Mouse (Mus musculus): ENCODE data around the gene Tmprss6. TPM values are rescaled to one million over a fixed set of nuclear protein-coding genes. Genes with fewer than 3 reads are reported as not detected.
A peak's percentile ranks its signal among the peaks of the same experiment; 100 is the strongest.

Gene Tmprss6
- polyA plus RNA-seq, 1 experiment from 2014 or later, result 0.52 TPM

DNA sequence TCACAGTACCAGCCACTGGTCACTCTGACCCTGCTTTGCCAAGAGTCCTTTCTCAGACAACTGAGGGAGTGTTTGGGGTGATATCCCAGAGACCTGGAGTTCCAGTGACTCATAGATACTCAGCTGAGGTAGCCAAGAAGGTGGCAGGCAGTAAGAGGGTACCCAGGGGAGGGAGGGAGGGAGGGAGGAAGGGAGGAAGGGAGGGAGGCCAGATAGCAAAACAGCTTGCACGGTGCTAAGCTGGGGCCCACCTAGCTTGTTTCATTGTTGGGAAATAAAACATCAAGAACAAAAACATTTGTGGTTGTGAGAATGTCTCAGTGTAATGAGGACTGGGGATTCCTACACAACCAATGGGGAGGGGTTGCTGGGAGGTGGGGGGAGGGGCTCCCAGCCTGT is 54.7 kb downstream of the Tmprss6 start:
- WGBS, result 61% methylated on average over 1 of the region's 1 CpGs
- no peak for ATAC-seq (ENCODE audit: insufficient number of reproducible peaks, insufficient read depth, low FRiP score, low read depth)

DNA sequence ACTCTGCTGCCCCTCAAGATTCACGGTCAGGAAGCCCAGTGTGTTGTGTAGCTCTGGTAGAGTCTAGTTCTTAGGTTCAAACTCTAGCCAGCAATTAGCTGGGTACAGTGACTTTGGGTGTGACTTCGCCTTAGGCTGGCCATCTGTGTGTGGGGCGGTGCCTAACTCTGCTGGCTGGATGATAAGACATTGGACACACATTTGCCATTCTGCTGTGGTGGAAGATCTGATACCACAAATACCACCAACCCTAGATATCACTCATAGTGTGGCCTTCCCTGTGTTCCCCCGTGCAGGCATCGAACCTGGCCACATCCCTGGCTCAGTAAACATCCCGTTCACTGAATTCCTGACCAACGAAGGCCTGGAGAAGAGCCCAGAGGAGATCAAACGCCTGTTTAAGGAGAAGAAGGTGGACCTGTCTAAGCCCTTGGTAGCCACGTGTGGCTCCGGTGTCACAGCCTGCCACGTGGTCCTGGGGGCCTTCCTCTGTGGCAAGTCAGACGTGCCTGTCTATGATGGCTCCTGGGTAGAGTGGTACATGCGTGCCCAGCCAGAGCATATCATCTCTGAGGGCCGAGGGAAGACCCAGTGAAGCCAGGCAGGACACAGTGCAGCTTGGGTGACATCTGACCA is 55.2 kb downstream of the Tmprss6 start:
- ATAC-seq (ENCODE audit: insufficient number of reproducible peaks, insufficient read depth, low FRiP score, low read depth), result peak; percentile 39; the same call in 1 of the 2 replicates
- Histone ChIP-seq H3K4me1 (ENCODE audit: control insufficient read depth, insufficient read depth, low read length) (peaks cover 8% of the 10 kb centered on the region; the same call in 1 of the 2 replicates), H3K9ac (replicated peaks; ENCODE audit: low read depth, low read length) (no peak overlapping the region), H3K4me3 (ENCODE audit: low read depth, low read length) (no peak overlapping the region), H3K36me3 (ENCODE audit: control insufficient read depth, insufficient read depth, low read length) (no peaks in the 10 kb centered on the region; the same call in 1 of the 2 replicates), H3K9me3 (ENCODE audit: control insufficient read depth, low read depth, low read length) (no peaks in the 10 kb centered on the region), H3K27ac (ENCODE audit: low read length) (no peak overlapping the region), H3K27me3 (ENCODE audit: control insufficient read depth, insufficient read depth, low read length) (peaks cover 16% of the 10 kb centered on the region; the same call in 1 of the 2 replicates), H3K4me2 (replicated peaks; ENCODE audit: low read depth, low read length) (no peak overlapping the region)
- 83% methylated on average over 14 of the region's 14 CpGs for WGBS

More for the DNA sequence above, 54.7 kb downstream of the Tmprss6 start:
- Histone ChIP-seq H3K4me1 (ENCODE audit: control insufficient read depth, insufficient read depth, low read length) (peaks cover 8% of the 10 kb centered on the region; the same call in 1 of the 2 replicates), H3K9ac (replicated peaks; ENCODE audit: low read depth, low read length) (no peak overlapping the region), H3K27me3 (ENCODE audit: control insufficient read depth, insufficient read depth, low read length) (peaks cover 16% of the 10 kb centered on the region; the same call in 1 of the 2 replicates), H3K4me2 (replicated peaks; ENCODE audit: low read depth, low read length) (no peak overlapping the region), H3K9me3 (ENCODE audit: control insufficient read depth, low read depth, low read length) (no peaks in the 10 kb centered on the region), H3K36me3 (ENCODE audit: control insufficient read depth, insufficient read depth, low read length) (no peaks in the 10 kb centered on the region; the same call in 1 of the 2 replicates), H3K27ac (ENCODE audit: low read length) (no peak overlapping the region), H3K4me3 (ENCODE audit: low read depth, low read length) (no peak overlapping the region)

DNA sequence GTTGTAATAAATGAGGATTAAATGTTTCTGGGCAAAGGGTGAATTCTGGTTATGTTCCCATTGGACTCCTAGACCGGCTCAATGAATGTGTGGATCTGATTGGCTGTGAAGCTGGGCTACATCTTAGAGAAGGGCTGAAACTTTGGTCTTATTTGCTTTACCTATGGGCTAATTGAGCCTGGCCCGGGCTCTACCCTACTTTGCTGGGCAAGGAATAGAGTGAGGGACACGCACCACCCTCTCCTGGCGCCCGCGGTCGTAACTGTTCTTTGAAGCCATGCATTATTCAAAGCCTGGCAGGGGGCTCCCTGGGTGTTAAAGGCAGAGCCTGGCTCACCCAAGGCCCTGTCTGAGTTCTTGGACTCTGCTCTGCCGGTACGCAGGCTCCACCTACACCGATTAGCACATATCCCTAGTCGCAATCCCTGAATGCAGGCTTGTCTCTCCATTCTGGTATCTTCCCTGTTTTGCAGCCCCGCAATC is 58.8 kb downstream of the Tmprss6 start:
- 17% methylated on average over 12 of the region's 12 CpGs for WGBS
- peaks cover 16% of the 10 kb centered on the region; the same call in 1 of the 2 replicates for H3K27me3 ChIP-seq (ENCODE audit: control insufficient read depth, insufficient read depth, low read length)
- no peak overlapping the region for H3K27ac ChIP-seq (ENCODE audit: low read length)
- H3K4me1 ChIP-seq (ENCODE audit: control insufficient read depth, insufficient read depth, low read length), result peaks cover 20% of the 10 kb centered on the region; the same call in 1 of the 2 replicates
- peak overlapping the region; percentile 44 for H3K4me2 ChIP-seq (replicated peaks; ENCODE audit: low read depth, low read length)
- no peaks in the 10 kb centered on the region; the same call in 1 of the 2 replicates for H3K36me3 ChIP-seq (ENCODE audit: control insufficient read depth, insufficient read depth, low read length)
- no peaks in the 10 kb centered on the region for H3K9me3 ChIP-seq (ENCODE audit: control insufficient read depth, low read depth, low read length)
- H3K9ac ChIP-seq (replicated peaks; ENCODE audit: low read depth, low read length), result no peak overlapping the region
- no peak for ATAC-seq (ENCODE audit: insufficient number of reproducible peaks, insufficient read depth, low FRiP score, low read depth)
- peak overlapping the region; percentile 17 for H3K4me3 ChIP-seq (ENCODE audit: low read depth, low read length)

DNA sequence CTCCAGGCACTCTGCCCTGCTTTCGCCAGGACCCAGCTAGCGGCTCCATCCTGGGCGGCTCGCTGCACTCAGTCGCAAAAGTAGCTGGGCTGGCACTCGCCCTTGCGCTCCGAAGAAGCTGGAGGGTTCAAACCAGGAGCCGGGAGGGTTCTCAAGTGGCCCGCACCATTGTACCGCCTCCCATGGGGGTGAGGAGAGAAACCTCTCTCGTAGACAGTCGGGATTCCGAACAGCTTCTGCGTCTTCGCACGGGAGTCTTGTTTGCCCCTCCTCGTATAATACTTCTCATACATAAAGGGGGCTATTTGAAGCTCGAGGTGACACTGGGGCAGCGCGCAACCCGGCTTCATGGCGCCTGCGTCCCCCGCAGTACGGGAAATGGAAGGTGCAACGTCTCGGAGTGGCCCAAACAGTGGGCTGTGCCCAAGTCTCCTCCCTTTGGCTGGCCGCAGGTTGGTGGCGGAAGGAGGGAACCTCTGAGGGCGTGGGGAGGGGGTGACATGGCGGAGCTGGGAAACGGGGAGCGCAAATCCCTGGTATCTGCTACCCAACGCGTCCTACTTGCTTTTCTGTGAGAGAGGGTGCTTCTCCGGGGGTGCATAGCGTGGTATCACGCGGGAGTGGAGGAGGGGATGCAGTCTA is 62.0 kb downstream of the Tmprss6 start, which contains the start of gene Mpst:
Mpst (plus strand) TSS at position 124 of the 642 bp plus-strand sequence.
- ATAC-seq (ENCODE audit: insufficient number of reproducible peaks, insufficient read depth, low FRiP score, low read depth), result peak; percentile 84
- Histone ChIP-seq H3K4me2 (replicated peaks; ENCODE audit: low read depth, low read length) (peak within 1 kb of the TSS; percentile 81), H3K4me1 (ENCODE audit: control insufficient read depth, insufficient read depth, low read length) (peaks cover 41% of the 10 kb centered on the region), H3K9me3 (ENCODE audit: control insufficient read depth, low read depth, low read length) (no peaks in the 10 kb centered on the region), H3K4me3 (ENCODE audit: low read depth, low read length) (peak within 1 kb of the TSS; percentile 68), H3K36me3 (ENCODE audit: control insufficient read depth, insufficient read depth, low read length) (no peaks in the 10 kb centered on the region), H3K27me3 (ENCODE audit: control insufficient read depth, insufficient read depth, low read length) (peaks cover 16% of the 10 kb centered on the region; the same call in 1 of the 2 replicates), H3K27ac (ENCODE audit: low read length) (peak within 1 kb of the TSS; percentile 93), H3K9ac (replicated peaks; ENCODE audit: low read depth, low read length) (peak within 1 kb of the TSS; percentile 53)
- under 1% methylated on average over 40 of the region's 40 CpGs for WGBS

DNA sequence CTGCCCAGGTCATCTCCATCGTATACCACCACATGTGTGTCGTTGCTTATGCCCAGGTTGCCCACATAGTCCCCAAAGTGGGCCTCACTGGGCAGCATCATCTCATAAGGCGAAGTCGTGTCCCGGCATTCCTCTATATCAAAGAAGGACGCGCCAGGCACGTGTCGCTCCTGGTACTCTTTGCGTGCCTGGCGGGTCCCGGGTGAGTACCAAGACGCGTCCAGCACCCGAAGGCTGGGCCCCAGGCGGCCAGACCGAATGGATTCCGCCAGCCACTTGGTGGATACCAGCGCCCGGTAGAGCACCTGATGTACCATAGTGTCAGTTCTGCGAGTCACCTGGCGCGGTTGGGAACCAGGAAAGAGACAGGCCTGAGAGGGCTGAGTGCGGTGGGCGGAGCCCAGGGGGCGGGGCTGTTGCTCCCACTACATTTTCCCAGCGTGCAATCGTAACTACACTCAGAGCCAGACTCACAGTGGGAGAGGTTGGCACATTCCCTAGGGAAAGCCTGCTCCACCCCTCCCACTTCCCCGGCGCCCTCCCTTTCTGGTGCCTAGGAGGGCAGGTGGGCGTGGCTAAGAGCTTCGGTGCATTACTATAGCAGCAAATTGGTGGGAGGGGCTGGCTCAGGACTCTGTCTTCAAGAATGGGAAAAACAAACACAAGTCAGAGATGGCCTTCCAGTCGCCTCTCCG is 62.8 kb downstream of the Tmprss6 start, which contains the start of gene Tst:
Tst (minus strand) TSS at position 391 of the 695 bp plus-strand sequence.
- peak within 1 kb of the TSS; percentile 68 for H3K4me3 ChIP-seq (ENCODE audit: low read depth, low read length)
- H3K9ac ChIP-seq (replicated peaks; ENCODE audit: low read depth, low read length), result peak within 1 kb of the TSS; percentile 53
- no peaks in the 10 kb centered on the region for H3K9me3 ChIP-seq (ENCODE audit: control insufficient read depth, low read depth, low read length)
- WGBS, result 2% methylated on average over 34 of the region's 34 CpGs
- ATAC-seq (ENCODE audit: insufficient number of reproducible peaks, insufficient read depth, low FRiP score, low read depth), result peak; percentile 87
- peaks cover 41% of the 10 kb centered on the region for H3K4me1 ChIP-seq (ENCODE audit: control insufficient read depth, insufficient read depth, low read length)
- H3K27ac ChIP-seq (ENCODE audit: low read length), result peak within 1 kb of the TSS; percentile 93
- H3K4me2 ChIP-seq (replicated peaks; ENCODE audit: low read depth, low read length), result peak within 1 kb of the TSS; percentile 81
- H3K27me3 ChIP-seq (ENCODE audit: control insufficient read depth, insufficient read depth, low read length), result peaks cover 11% of the 10 kb centered on the region; the same call in 1 of the 2 replicates
- H3K36me3 ChIP-seq (ENCODE audit: control insufficient read depth, insufficient read depth, low read length), result no peaks in the 10 kb centered on the region

DNA sequence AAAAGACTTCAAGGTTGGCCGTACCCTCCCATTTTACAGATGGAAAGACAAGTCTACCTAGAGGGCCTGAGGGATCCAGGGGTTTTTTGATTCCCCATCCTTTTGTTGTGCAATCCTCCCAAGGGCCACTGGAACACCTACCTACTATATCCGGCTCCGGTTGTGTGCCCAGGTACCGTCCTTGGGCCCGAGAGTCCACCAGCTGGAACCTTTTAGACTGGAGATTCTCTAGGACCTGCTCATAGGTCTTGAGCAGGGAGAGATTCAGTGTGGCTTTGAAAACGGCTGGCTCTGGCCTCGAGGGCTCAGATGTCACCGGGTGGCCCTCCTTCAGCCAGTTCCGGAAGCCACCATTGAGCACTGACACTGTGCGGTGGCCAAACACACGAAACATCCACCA is 63.3 kb downstream of the Tmprss6 start:
- H3K9me3 ChIP-seq (ENCODE audit: control insufficient read depth, low read depth, low read length), result no peaks in the 10 kb centered on the region
- ATAC-seq (ENCODE audit: insufficient number of reproducible peaks, insufficient read depth, low FRiP score, low read depth), result no peak
- no peaks in the 10 kb centered on the region for H3K36me3 ChIP-seq (ENCODE audit: control insufficient read depth, insufficient read depth, low read length)
- H3K9ac ChIP-seq (replicated peaks; ENCODE audit: low read depth, low read length), result no peak overlapping the region; the same call in 1 of the 2 replicates
- H3K4me2 ChIP-seq (replicated peaks; ENCODE audit: low read depth, low read length), result peak overlapping the region; percentile 81
- peaks cover 5% of the 10 kb centered on the region; the same call in 1 of the 2 replicates for H3K27me3 ChIP-seq (ENCODE audit: control insufficient read depth, insufficient read depth, low read length)
- H3K27ac ChIP-seq (ENCODE audit: low read length), result no peak overlapping the region; the same call in 1 of the 2 replicates
- peaks cover 39% of the 10 kb centered on the region for H3K4me1 ChIP-seq (ENCODE audit: control insufficient read depth, insufficient read depth, low read length)
- 56% methylated on average over 11 of the region's 11 CpGs for WGBS
- peak overlapping the region; percentile 68 for H3K4me3 ChIP-seq (ENCODE audit: low read depth, low read length)

DNA sequence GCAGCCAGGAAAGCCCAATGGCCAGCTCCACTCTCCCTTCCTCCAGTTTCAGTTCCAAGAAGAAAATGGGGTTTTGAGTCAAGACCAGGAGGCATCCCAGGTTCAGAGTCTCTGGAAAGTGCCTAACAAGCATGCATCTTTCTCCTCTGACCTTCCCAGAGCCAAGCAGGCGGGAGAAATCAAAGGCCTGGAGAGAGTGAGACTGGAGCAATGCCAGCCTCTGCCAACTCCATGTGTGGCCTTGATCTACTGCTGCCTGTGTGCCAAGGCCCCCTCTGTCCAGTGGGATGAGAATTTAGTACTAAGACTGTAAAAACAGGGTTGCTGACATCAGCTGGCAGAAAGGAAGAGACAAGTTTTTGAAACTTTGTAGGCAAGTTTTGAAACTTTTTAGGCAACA is 64.5 kb downstream of the Tmprss6 start:
- H3K4me2 ChIP-seq (replicated peaks; ENCODE audit: low read depth, low read length), result peak overlapping the region; percentile 11
- no peak for ATAC-seq (ENCODE audit: insufficient number of reproducible peaks, insufficient read depth, low FRiP score, low read depth)
- no peaks in the 10 kb centered on the region for H3K27me3 ChIP-seq (ENCODE audit: control insufficient read depth, insufficient read depth, low read length)
- H3K9me3 ChIP-seq (ENCODE audit: control insufficient read depth, low read depth, low read length), result no peaks in the 10 kb centered on the region
- peak overlapping the region; percentile 48; the same call in 1 of the 2 replicates for H3K27ac ChIP-seq (ENCODE audit: low read length)
- peaks cover 34% of the 10 kb centered on the region for H3K4me1 ChIP-seq (ENCODE audit: control insufficient read depth, insufficient read depth, low read length)
- no peaks in the 10 kb centered on the region for H3K36me3 ChIP-seq (ENCODE audit: control insufficient read depth, insufficient read depth, low read length)
- no peak overlapping the region for H3K9ac ChIP-seq (replicated peaks; ENCODE audit: low read depth, low read length)
- WGBS, result 58% methylated on average over 1 of the region's 1 CpGs
- H3K4me3 ChIP-seq (ENCODE audit: low read depth, low read length), result no peak overlapping the region

DNA sequence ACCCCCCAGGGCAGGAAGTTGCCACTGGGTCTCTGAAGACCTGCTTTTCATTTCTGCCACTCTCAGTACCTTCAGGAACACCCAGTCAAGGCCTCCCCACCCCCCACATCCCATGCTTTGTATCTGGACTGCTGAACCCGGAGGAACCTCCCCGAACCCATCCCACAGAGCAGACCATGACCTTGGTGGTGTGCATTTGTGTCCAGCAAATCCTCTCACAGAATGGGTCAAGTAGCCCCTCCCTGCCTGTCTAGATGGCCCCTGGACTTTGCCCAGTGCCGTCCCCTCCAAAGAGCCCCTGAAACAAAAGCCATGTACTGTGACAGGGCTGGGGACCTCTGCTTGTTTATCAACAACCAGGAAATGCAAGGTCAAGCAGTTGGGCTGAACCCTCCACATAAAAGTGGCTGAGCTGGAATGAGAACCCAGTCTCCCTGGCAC is 65.1 kb downstream of the Tmprss6 start:
- Histone ChIP-seq H3K36me3 (ENCODE audit: control insufficient read depth, insufficient read depth, low read length) (no peaks in the 10 kb centered on the region), H3K9me3 (ENCODE audit: control insufficient read depth, low read depth, low read length) (no peaks in the 10 kb centered on the region), H3K4me1 (ENCODE audit: control insufficient read depth, insufficient read depth, low read length) (peaks cover 34% of the 10 kb centered on the region), H3K9ac (replicated peaks; ENCODE audit: low read depth, low read length) (no peak overlapping the region), H3K4me2 (replicated peaks; ENCODE audit: low read depth, low read length) (peak overlapping the region; percentile 11), H3K27ac (ENCODE audit: low read length) (peak overlapping the region; percentile 48; the same call in 1 of the 2 replicates), H3K4me3 (ENCODE audit: low read depth, low read length) (no peak overlapping the region), H3K27me3 (ENCODE audit: control insufficient read depth, insufficient read depth, low read length) (no peaks in the 10 kb centered on the region)
- WGBS, result 34% methylated on average over 3 of the region's 3 CpGs
- no peak for ATAC-seq (ENCODE audit: insufficient number of reproducible peaks, insufficient read depth, low FRiP score, low read depth)
